Mouse (Mus musculus) G1E (cell line): Measurements from ENCODE around the gene Nabp2.

ENCODE experiments used
- CTCF ChIP-seq: IDR thresholded peaks from 2 replicates; pipeline ENCODE4 v1.5.1; 2012; ENCODE audit warnings: low read depth, low read length, inconsistent platforms, mixed read lengths
- GATA1 ChIP-seq: IDR thresholded peaks from 2 replicates; pipeline ENCODE4 v1.6.1; 2012; ENCODE audit warnings: borderline replicate concordance, low read length, inconsistent platforms, mixed read lengths
- POLR2AphosphoS5 ChIP-seq: IDR thresholded peaks from 2 replicates; pipeline ENCODE4 v1.6.1; 2012; ENCODE audit warnings: low read depth, low read length, inconsistent platforms; ENCODE audit not compliant: insufficient replicate concordance
- TAL1 ChIP-seq: conservative IDR thresholded peaks from 2 replicates; pipeline ENCODE4 v1.6.1; 2012; ENCODE audit warnings: low read depth, low read length, inconsistent platforms, mixed read lengths

DNA sequence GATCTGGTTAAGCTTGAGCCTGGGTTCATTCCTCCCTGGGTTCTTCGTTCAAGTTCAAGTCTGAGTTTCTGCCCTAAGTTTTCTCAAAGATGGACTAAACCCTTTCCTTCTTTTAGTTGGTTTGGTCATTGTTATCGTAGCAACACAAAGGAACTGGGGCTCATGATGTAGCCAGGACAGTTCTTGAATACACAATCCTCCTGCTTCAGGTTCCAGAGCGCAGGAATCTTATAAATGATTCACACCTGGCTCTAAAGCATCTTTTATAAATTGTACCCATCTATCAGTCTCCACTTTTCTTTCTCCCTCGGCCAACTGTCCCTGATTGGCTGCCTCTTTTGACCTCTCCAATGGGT, 35.2 kb downstream of the Nabp2 start:
- TF ChIP-seq GATA1 (no peak), POLR2AphosphoS5 (no peak), CTCF (no peak), TAL1 (no peak)
